Mouse (Mus musculus): ENCODE data around the gene Cdx2.

DNA sequence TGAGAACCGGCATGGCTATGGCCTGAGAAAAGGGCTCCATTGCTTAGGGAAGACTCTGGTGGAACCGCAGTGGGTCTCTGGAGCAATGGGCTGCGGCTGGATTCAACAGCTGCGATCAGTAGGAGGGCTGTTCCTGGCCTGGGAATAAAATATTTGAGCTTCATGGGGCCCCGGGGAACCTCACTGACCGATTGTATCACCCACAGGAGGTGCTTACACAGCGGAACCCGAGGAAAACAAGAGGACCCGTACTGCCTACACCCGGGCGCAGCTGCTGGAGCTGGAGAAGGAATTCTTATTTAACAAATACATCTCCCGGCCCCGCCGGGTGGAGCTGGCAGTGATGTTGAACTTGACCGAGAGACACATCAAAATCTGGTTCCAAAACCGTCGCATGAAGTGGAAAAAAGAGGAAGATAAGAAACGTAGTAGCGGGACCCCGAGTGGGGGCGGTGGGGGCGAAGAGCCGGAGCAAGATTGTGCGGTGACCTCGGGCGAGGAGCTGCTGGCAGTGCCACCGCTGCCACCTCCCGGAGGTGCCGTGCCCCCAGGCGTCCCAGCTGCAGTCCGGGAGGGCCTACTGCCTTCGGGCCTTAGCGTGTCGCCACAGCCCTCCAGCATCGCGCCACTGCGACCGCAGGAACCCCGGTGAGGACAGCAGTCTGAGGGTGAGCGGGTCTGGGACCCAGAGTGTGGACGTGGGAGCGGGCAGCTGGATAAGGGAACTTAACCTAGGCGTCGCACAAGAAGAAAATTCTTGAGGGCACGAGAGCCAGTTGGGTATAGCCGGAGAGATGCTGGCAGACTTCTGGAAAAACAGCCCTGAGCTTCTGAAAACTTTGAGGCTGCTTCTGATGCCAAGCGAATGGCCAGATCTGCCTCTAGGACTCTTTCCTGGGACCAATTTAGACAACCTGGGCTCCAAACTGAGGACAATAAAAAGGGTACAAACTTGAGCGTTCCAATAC lies 32.6 kb downstream of the Cdx2 start:
- no peak for TF ChIP-seq POLR2A (IDR thresholded peaks at IDR 0.05; ENCODE audit: insufficient read length, low read depth)
- no peak for TF ChIP-seq CEBPB (IDR thresholded peaks at IDR 0.05; ENCODE audit: insufficient read depth, poor library complexity, severe bottlenecking)
- TF ChIP-seq USF1 (IDR thresholded peaks at IDR 0.05; ENCODE audit: low read depth), result no peak
- no peak for TF ChIP-seq TCF12 (IDR thresholded peaks at IDR 0.05; ENCODE audit: insufficient read depth, poor library complexity, severe bottlenecking)
- TF ChIP-seq POLR2AphosphoS2 (IDR thresholded peaks at IDR 0.05; ENCODE audit: insufficient read length, low read depth), result no peak
- TF ChIP-seq E2F4 (IDR thresholded peaks at IDR 0.05; ENCODE audit: insufficient read depth), result no peak
- no peak for TF ChIP-seq MAX (IDR thresholded peaks at IDR 0.05; ENCODE audit: low read depth)
- peak in 2 of 3 experiments; percentile 31 to 54 for TF ChIP-seq MYOD1 (IDR thresholded peaks at IDR 0.05; ENCODE audit: control insufficient read depth in 1 of 3, insufficient read length in 2 of 3, low read depth in 2 of 3)
- peak in 1 of 3 experiments; percentile 28 for TF ChIP-seq MYOG (IDR thresholded peaks at IDR 0.05; ENCODE audit: control insufficient read depth in 1 of 3, insufficient read depth in 1 of 3, insufficient read length in 2 of 3, low read depth in 2 of 3)
